ENCODE assay signal across 8 mouse cellular contexts in the genomic region with DNA sequence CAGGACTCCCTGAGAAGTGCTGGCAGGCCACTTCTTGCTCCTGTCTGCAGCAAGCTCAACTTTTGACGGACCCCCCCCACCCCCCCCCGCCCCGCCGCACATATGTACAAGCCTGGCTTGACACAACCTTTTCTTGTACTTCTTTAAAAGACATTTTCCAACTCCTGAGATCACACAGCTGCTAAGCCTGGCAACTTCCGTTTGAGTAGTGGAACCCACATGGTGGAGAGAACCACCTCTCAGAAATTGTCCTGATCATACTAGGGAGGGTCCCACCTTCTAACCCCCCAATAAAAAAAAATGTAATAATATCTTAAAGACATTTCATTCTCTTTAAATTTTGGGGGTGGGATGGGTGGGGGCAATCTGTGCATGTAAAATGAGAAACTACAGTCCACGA. TPM values are rescaled to one million over a fixed set of nuclear protein-coding genes. Genes with fewer than 3 reads are reported as not detected.
DNase-seq lines count a peak whose midpoint lies in the region; ATAC-seq and TF ChIP-seq lines count a peak whose summit lies in the region.

No protein-coding gene starts in this region.

- H3K4me2 ChIP-seq in hindbrain, embryonic 14.5 days (replicated peaks): peak overlapping the region; percentile 93
- peak overlapping the region; percentile 86 for H3K4me2 ChIP-seq in midbrain, embryonic 13.5 days (replicated peaks)

- H3K27me3 ChIP-seq in erythroblast, embryonic 14.5 days (ENCODE audit: control insufficient read depth): no peaks in the 10 kb centered on the region
- H3K27me3 ChIP-seq in hindbrain, embryonic 14.5 days (ENCODE audit: control insufficient read depth, insufficient read depth, low read length): no peaks in the 10 kb centered on the region
- no peaks in the 10 kb centered on the region for H3K27me3 ChIP-seq in midbrain, embryonic 13.5 days

- peaks cover 44% of the 10 kb centered on the region for H3K4me1 ChIP-seq in erythroblast, embryonic 14.5 days (ENCODE audit: control insufficient read depth)
- peaks cover 2 to 6% of the 10 kb centered on the region in 2 experiments; a peak in 1 of 4 replicates for H3K4me1 ChIP-seq in ES-E14 (ENCODE audit: control insufficient read depth in 2 of 2, insufficient read depth in 2 of 2, low read length in 2 of 2, poor library complexity in 1 of 2)
- peaks cover 13% of the 10 kb centered on the region for H3K4me1 ChIP-seq in hindbrain, embryonic 14.5 days (replicated peaks; ENCODE audit: control insufficient read depth, insufficient read depth, low read length)
- peaks cover 12% of the 10 kb centered on the region for H3K4me1 ChIP-seq in midbrain, embryonic 13.5 days (replicated peaks)

- no peak for DNase-seq in ES-E14 (ENCODE audit: low read depth, low spot score)
- DNase-seq in hindbrain, embryonic 14.5 days (ENCODE audit: low spot score): no peak
- no peak for DNase-seq in ovary, postnatal 10 days (ENCODE audit: low spot score)
- no peak for DNase-seq in cerebellum, adult 11 months

- no peak overlapping the region for H3K27ac ChIP-seq in ES-E14 (ENCODE audit: insufficient read depth, low read depth, low read length, poor library complexity, severe bottlenecking)
- H3K27ac ChIP-seq in hindbrain, embryonic 14.5 days: 0 out of 2 replicates have a peak overlapping the region, but pooled peaks have one; percentile 95
- H3K27ac ChIP-seq in midbrain, embryonic 13.5 days: no peak overlapping the region

- H3K36me3 ChIP-seq in erythroblast, embryonic 14.5 days (ENCODE audit: control insufficient read depth): peaks cover 47% of the 10 kb centered on the region
- H3K36me3 ChIP-seq in ES-E14 (ENCODE audit: control insufficient read depth, insufficient read depth, low read length, poor library complexity, severe bottlenecking): peaks cover 14% of the 10 kb centered on the region
- peaks cover 35% of the 10 kb centered on the region for H3K36me3 ChIP-seq in hindbrain, embryonic 14.5 days (replicated peaks; ENCODE audit: control insufficient read depth, insufficient read depth)
- peaks cover 32% of the 10 kb centered on the region for H3K36me3 ChIP-seq in midbrain, embryonic 13.5 days

- H3K9ac ChIP-seq in ES-E14 (ENCODE audit: insufficient read depth, low read depth, low read length, poor library complexity, severe bottlenecking): 0 out of 2 replicates have a peak overlapping the region, but pooled peaks have one; percentile 73
- no peak overlapping the region for H3K9ac ChIP-seq in hindbrain, embryonic 14.5 days
- no peak overlapping the region for H3K9ac ChIP-seq in midbrain, embryonic 13.5 days (replicated peaks)

- no peaks in the 10 kb centered on the region for H3K9me3 ChIP-seq in erythroblast, embryonic 14.5 days (ENCODE audit: control insufficient read depth, low read length)
- no peaks in the 10 kb centered on the region for H3K9me3 ChIP-seq in ES-E14 (ENCODE audit: control insufficient read depth, insufficient read depth, low read depth, low read length)
- H3K9me3 ChIP-seq in hindbrain, embryonic 14.5 days (ENCODE audit: control insufficient read depth, low read length): no peaks in the 10 kb centered on the region
- no peaks in the 10 kb centered on the region for H3K9me3 ChIP-seq in midbrain, embryonic 13.5 days

- H3K4me3 ChIP-seq in erythroblast, embryonic 14.5 days (replicated peaks): peak overlapping the region; percentile 74
- H3K4me3 ChIP-seq in ES-E14 (ENCODE audit: insufficient read depth in 1 of 2, low read depth in 1 of 2, low read length in 2 of 2, poor library complexity in 1 of 2, severe bottlenecking in 1 of 2): peak overlapping the region in 1 of 2 experiments; percentile 79; a peak in 1 of 4 replicates
- peak overlapping the region; percentile 53; the same call in 1 of the 2 replicates for H3K4me3 ChIP-seq in hindbrain, embryonic 14.5 days (replicated peaks; ENCODE audit: low read length)
- H3K4me3 ChIP-seq in midbrain, embryonic 13.5 days (replicated peaks): peak overlapping the region; percentile 55

- WGBS in hindbrain, embryonic 14.5 days: 65% methylated on average over 6 of the region's 6 CpGs
- WGBS in midbrain, embryonic 13.5 days: 65% methylated on average over 6 of the region's 6 CpGs

- ATAC-seq in erythroblast, adult 5-6 weeks (replicated peaks; ENCODE audit: low FRiP score, poor library complexity, severe bottlenecking): no peak
- no peak for ATAC-seq in hindbrain, embryonic 14.5 days (ENCODE audit: low FRiP score)
- ATAC-seq in midbrain, embryonic 13.5 days: no peak
- no peak for ATAC-seq in inflammation-experienced regulatory T-cells, adult 6 months

- in situ Hi-C loops in ES-E14 (cut with MboI; ENCODE audit: low sequenced_read_pairs in 2 of 2, unreplicated experiment in 2 of 2): loop anchor here (5.0 to 25.0 kb wide), 3 partner anchors 100 to 210 kb away; a partner anchor contains a TSS

TF ChIP-seq in ES-E14, 5 proteins besides CTCF, POLR2A, EP300 and RAD21:
- no peak for TF ChIP-seq MAFK (IDR thresholded peaks at IDR 0.05; ENCODE audit: insufficient read depth, low read depth, low read length)
- no peak for TF ChIP-seq HCFC1 (IDR thresholded peaks at IDR 0.05; ENCODE audit: borderline replicate concordance, insufficient read depth, low read length)
- TF ChIP-seq CHD2 (IDR thresholded peaks at IDR 0.05; ENCODE audit: low read depth, low read length): no peak
- no peak for TF ChIP-seq ZNF384 (IDR thresholded peaks at IDR 0.05; ENCODE audit: low read depth, low read length)
- TF ChIP-seq ZC3H11A (IDR thresholded peaks at IDR 0.05; ENCODE audit: borderline replicate concordance, low read depth, low read length): no peak

RNA-seq across cellular contexts. Expression of a gene that starts 1.2 kb away (rescaled TPM):
- polyA plus RNA-seq in erythroblast, embryonic 14.5 days (2012): 0.09 and 0.12 TPM in 2 replicates
- 5.6 and 6.5 TPM in 2 replicates for total RNA-seq in erythroblast, adult 5-6 weeks (2015; ENCODE audit: low replicate concordance)
- 5.3 and 6.9 TPM in 2 replicates for total RNA-seq in erythroblast, adult 5-6 weeks (2017; ENCODE audit: low replicate concordance)
- 4.7 TPM in 2 replicates for total RNA-seq in ES-E14 (2012; rRNA removed)
- 5.6 and 8.3 TPM in 2 replicates for polyA plus RNA-seq in hindbrain, embryonic 14.5 days (2014; fragmentation: Nextera tagmentation; extraction: Ambion mirVana)
- 9.4 and 9.9 TPM in 2 replicates for polyA plus RNA-seq in midbrain, embryonic 13.5 days (2015; fragmentation: Nextera tagmentation; extraction: Ambion mirVana)
- polyA plus RNA-seq in inflammation-experienced regulatory T-cells, adult 6 months (2017; shearing (Covaris generic)): 10 to 100 TPM in 2 of 3 experiments, 1 to 10 TPM in 1; 9.7 to 32.4 (median 26.8) TPM

RNA-seq across cellular contexts. Expression of a gene that starts 41.9 kb away (rescaled TPM):
- 8.4 and 8.7 TPM in 2 replicates for polyA plus RNA-seq in erythroblast, embryonic 14.5 days (2012)
- 7.9 and 12.7 TPM in 2 replicates for total RNA-seq in erythroblast, adult 5-6 weeks (2015; ENCODE audit: low replicate concordance)
- total RNA-seq in erythroblast, adult 5-6 weeks (2017; ENCODE audit: low replicate concordance): 25.0 and 26.3 TPM in 2 replicates
- total RNA-seq in ES-E14 (2012; rRNA removed): 79.2 and 90.2 TPM in 2 replicates
- 123 and 136 TPM in 2 replicates for polyA plus RNA-seq in hindbrain, embryonic 14.5 days (2014; fragmentation: Nextera tagmentation; extraction: Ambion mirVana)
- polyA plus RNA-seq in midbrain, embryonic 13.5 days (2015; fragmentation: Nextera tagmentation; extraction: Ambion mirVana): 138 and 146 TPM in 2 replicates
- 10 to 100 TPM; 64.2 to 91.0 (median 77.0) TPM for polyA plus RNA-seq in inflammation-experienced regulatory T-cells, adult 6 months (2017; shearing (Covaris generic))

RNA-seq across cellular contexts. Expression of a gene that starts 56.6 kb away (rescaled TPM):
- not detected in 2 replicates for polyA plus RNA-seq in erythroblast, embryonic 14.5 days (2012)
- not detected in 2 replicates for total RNA-seq in erythroblast, adult 5-6 weeks (2015; ENCODE audit: low replicate concordance)
- total RNA-seq in erythroblast, adult 5-6 weeks (2017; ENCODE audit: low replicate concordance): not detected in 2 replicates
- 0.21 and 0.22 TPM in 2 replicates for total RNA-seq in ES-E14 (2012; rRNA removed)
- 0.80 and 0.96 TPM in 2 replicates for polyA plus RNA-seq in hindbrain, embryonic 14.5 days (2014; fragmentation: Nextera tagmentation; extraction: Ambion mirVana)
- not detected in 2 replicates for polyA plus RNA-seq in midbrain, embryonic 13.5 days (2015; fragmentation: Nextera tagmentation; extraction: Ambion mirVana)
- not detected for polyA plus RNA-seq in inflammation-experienced regulatory T-cells, adult 6 months (2017; shearing (Covaris generic))
